Mouse (Mus musculus) C2C12 (cell line): ENCODE results near the gene Ces2g.

Experiments
- CTCF ChIP-seq: IDR thresholded peaks from one replicate; pipeline ENCODE4 v1.5.1; 2011; ENCODE audit not compliant: control insufficient read depth, insufficient read depth, insufficient read length
- FOSL1 ChIP-seq: IDR thresholded peaks from one replicate; pipeline ENCODE4 v1.8.0; 2011; ENCODE audit warnings: mild to moderate bottlenecking, low read length; ENCODE audit not compliant: poor library complexity, insufficient read depth, severe bottlenecking
- MAX ChIP-seq: IDR thresholded peaks from one replicate; pipeline ENCODE4 v1.6.1; 2011; ENCODE audit warnings: mild to moderate bottlenecking, control low read depth
- MYOG ChIP-seq: IDR thresholded peaks from one replicate; pipeline ENCODE4 v1.6.1; 2011; ENCODE audit not compliant: control insufficient read depth, insufficient read length; ENCODE audit errors: extremely low read depth

GRCm38 (mm10) chr8:104925972-104926596, 35.4 kb upstream of the Ces2g start, which contains the start of gene Ces2e:
- TF ChIP-seq FOSL1 (no peak), MYOG (no peak), CTCF (no peak), MAX (no peak)
